Mouse (Mus musculus) lung, embryonic 16.5 days (tissue): ENCODE measurements around the gene Mta3. TPM values are rescaled to one million over a fixed set of nuclear protein-coding genes. Genes with fewer than 3 reads are reported as not detected.

Experiments used
- ATAC-seq: fragments of 200-750 bp; cut with Nextera tagmentation; 2 replicates; pipeline ENCODE4 v1.8.0; 2017; ENCODE audit warnings: low read depth, mild to moderate bottlenecking, moderate library complexity
- H3K27ac ChIP-seq: fragments of 300-500 bp; sonication (generic); 2 replicates; pipeline ENCODE4 v1.5.1; 2014; ENCODE audit warnings: mild to moderate bottlenecking, control low read depth, low read length
- H3K27me3 ChIP-seq: fragments of 300-500 bp; sonication (generic); 2 replicates; pipeline ENCODE4 v1.6.1; 2014; ENCODE audit warnings: low read depth, low read length, mixed read lengths; ENCODE audit not compliant: control insufficient read depth, insufficient read depth
- H3K36me3 ChIP-seq: fragments of 300-500 bp; sonication (generic); 2 replicates; pipeline ENCODE4 v1.6.1; 2014; ENCODE audit warnings: low read length; ENCODE audit not compliant: control insufficient read depth, insufficient read depth
- H3K4me1 ChIP-seq: fragments of 300-500 bp; sonication (generic); replicated peaks from 2 replicates; pipeline ENCODE4 v1.6.1; 2014; ENCODE audit warnings: low read length, mixed read lengths; ENCODE audit not compliant: control insufficient read depth, insufficient read depth
- H3K4me2 ChIP-seq: fragments of 300-500 bp; sonication (generic); 2 replicates; pipeline ENCODE4 v1.6.1; 2014; ENCODE audit warnings: low read depth, low read length, control low read depth
- H3K4me3 ChIP-seq: fragments of 300-500 bp; sonication (generic); 2 replicates; pipeline ENCODE4 v1.5.1; 2014; ENCODE audit warnings: mild to moderate bottlenecking, low read length, control low read depth
- H3K9ac ChIP-seq: fragments of 300-500 bp; sonication (generic); 2 replicates; pipeline ENCODE4 v1.6.1; 2014; ENCODE audit warnings: low read length, control low read depth
- H3K9me3 ChIP-seq: fragments of 300-500 bp; sonication (generic); 2 replicates; pipeline ENCODE4 v1.6.1; 2016; ENCODE audit warnings: low read length; ENCODE audit not compliant: control insufficient read depth
- WGBS: fragments of 180-500 bp; shearing (Covaris S2); extraction: QIAGEN DNeasy Blood & Tissue Kit; methylation state at CpG from one replicate; pipeline ENCODE4 v1.1.7; 2014; 5-methylcytosine and 5-hydroxymethylcytosine counted together
- polyA plus RNA-seq: library from polyadenylated mRNA; unstranded; fragments of >200 nt; fragmentation: Nextera tagmentation; extraction: Ambion mirVana; gene quantifications from 2 replicates; pipeline ENCODE4 v1.2.1, GENCODE M21; 2015

Gene Mta3
- polyA plus RNA-seq, 1 experiment from 2014 or later = 41.4 TPM

DNA sequence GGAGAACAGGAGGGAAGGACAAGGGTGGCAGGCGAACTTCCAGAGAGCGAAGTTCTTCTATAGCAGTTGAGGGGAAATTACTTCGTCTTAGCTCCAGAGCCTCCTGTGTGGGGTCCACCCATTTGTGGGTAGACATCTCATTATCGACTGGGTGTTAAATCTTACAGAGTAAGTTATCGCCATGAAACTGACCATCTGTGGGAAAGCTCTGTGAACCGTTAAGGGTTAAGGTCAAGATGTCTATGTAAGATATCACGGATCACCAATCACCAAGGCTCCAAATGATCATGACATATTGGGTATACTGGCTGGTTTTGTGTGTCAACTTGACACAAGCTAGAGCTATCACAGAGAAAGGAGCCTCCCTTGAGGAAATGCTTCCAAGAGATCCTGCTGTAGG is 21.5 kb upstream of the Mta3 start:
- H3K9me3 ChIP-seq = no peaks in the 10 kb centered on the region
- H3K27me3 ChIP-seq = no peaks in the 10 kb centered on the region
- H3K4me3 ChIP-seq = no peak overlapping the region
- H3K9ac ChIP-seq = no peak overlapping the region
- WGBS = 85% methylated on average over 7 of the region's 7 CpGs
- no peak overlapping the region for H3K4me2 ChIP-seq
- no peak overlapping the region for H3K27ac ChIP-seq
- no peak for ATAC-seq
- H3K4me1 ChIP-seq = no peaks in the 10 kb centered on the region
- H3K36me3 ChIP-seq = no peaks in the 10 kb centered on the region

DNA sequence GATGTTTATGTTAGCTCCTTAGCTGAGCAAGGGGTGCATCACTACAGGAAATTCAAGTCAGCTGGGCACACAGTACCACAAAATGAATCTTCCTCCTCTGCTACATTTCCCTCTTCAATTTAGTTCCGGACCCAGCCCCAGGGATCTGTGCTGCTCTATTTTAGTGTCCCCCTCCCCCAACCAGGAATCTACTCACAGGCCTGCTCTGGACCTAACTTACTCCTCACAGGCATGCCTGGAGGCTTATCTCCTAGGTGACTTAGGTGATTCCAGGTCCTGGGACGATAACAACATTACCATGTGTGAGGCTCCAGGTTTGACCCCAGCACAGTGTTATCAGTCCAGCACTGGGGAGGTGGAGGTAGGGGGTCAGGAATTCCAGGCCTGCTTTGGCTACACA is 15.5 kb upstream of the Mta3 start:
- no peaks in the 10 kb centered on the region for H3K36me3 ChIP-seq
- H3K27ac ChIP-seq = no peak overlapping the region
- H3K4me3 ChIP-seq = no peak overlapping the region
- H3K4me2 ChIP-seq = no peak overlapping the region
- no peak for ATAC-seq
- WGBS = 32% methylated on average over 2 of the region's 2 CpGs
- no peaks in the 10 kb centered on the region for H3K4me1 ChIP-seq
- H3K9ac ChIP-seq = no peak overlapping the region
- H3K9me3 ChIP-seq = no peaks in the 10 kb centered on the region
- no peaks in the 10 kb centered on the region for H3K27me3 ChIP-seq

- ATAC-seq = no peak
- Histone ChIP-seq H3K9me3 (no peaks in the 10 kb centered on the region), H3K9ac (no peak overlapping the region), H3K36me3 (no peaks in the 10 kb centered on the region), H3K4me3 (no peak overlapping the region), H3K27me3 (no peaks in the 10 kb centered on the region), H3K4me2 (no peak overlapping the region), H3K4me1 (no peaks in the 10 kb centered on the region), H3K27ac (no peak overlapping the region)
- 63% methylated on average over 4 of the region's 4 CpGs for WGBS
Measured at GRCm38 (mm10) chr17:83691379-83691778, 14.6 kb upstream of the Mta3 start.

GRCm38 (mm10) chr17:83693941-83694340 is 12.0 kb upstream of the Mta3 start:
- Histone ChIP-seq H3K27ac (no peak overlapping the region), H3K4me3 (no peak overlapping the region), H3K4me2 (no peak overlapping the region), H3K9me3 (no peaks in the 10 kb centered on the region), H3K27me3 (no peaks in the 10 kb centered on the region), H3K4me1 (no peaks in the 10 kb centered on the region), H3K9ac (no peak overlapping the region), H3K36me3 (no peaks in the 10 kb centered on the region)
- 60% methylated on average over 9 of the region's 9 CpGs for WGBS
- no peak for ATAC-seq

DNA sequence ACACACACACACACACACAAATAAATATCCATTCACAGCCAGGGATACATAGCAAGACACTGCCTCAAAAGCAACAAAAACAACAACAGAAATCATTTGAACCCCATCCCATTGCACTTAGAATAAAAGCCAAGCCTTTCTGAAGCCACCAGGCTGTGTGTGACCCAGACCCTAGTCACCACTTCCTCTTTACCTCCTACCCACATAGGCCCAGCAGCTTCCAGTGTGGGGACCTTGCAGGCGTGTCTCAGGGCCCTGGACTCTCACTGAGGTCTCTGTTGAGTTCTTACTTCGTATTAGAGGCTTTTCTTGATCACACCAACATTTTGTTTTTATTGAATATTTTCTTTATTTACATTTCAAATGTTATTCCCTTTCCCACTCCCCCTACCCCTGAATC is 10.2 kb upstream of the Mta3 start:
- no peaks in the 10 kb centered on the region for H3K4me1 ChIP-seq
- no peak for ATAC-seq
- no peaks in the 10 kb centered on the region for H3K36me3 ChIP-seq
- H3K4me3 ChIP-seq = no peak overlapping the region
- H3K27ac ChIP-seq = no peak overlapping the region
- no peaks in the 10 kb centered on the region for H3K27me3 ChIP-seq
- H3K9me3 ChIP-seq = no peaks in the 10 kb centered on the region
- H3K9ac ChIP-seq = no peak overlapping the region
- WGBS = 58% methylated on average over 2 of the region's 2 CpGs
- no peak overlapping the region for H3K4me2 ChIP-seq

- 70% methylated on average over 8 of the region's 8 CpGs for WGBS
Measured at GRCm38 (mm10) chr17:83699062-83699724, 6.8 kb upstream of the Mta3 start.

GRCm38 (mm10) chr17:83700125-83700524 is 5.8 kb upstream of the Mta3 start:
- peaks cover 5% of the 10 kb centered on the region; the same call in 1 of the 2 replicates for H3K4me1 ChIP-seq
- no peak overlapping the region for H3K4me3 ChIP-seq
- WGBS = 73% methylated on average over 9 of the region's 9 CpGs
- H3K4me2 ChIP-seq = no peak overlapping the region
- no peak overlapping the region for H3K27ac ChIP-seq
- no peaks in the 10 kb centered on the region for H3K36me3 ChIP-seq
- H3K27me3 ChIP-seq = no peaks in the 10 kb centered on the region
- ATAC-seq = no peak
- H3K9me3 ChIP-seq = no peaks in the 10 kb centered on the region
- no peak overlapping the region for H3K9ac ChIP-seq

More at GRCm38 (mm10) chr17:83699062-83699724, 6.8 kb upstream of the Mta3 start:
- Histone ChIP-seq H3K4me2 (no peak overlapping the region), H3K4me1 (no peaks in the 10 kb centered on the region), H3K9ac (no peak overlapping the region), H3K27ac (0 out of 2 replicates have a peak overlapping the region, but pooled peaks have one; percentile 0), H3K9me3 (no peaks in the 10 kb centered on the region), H3K27me3 (no peaks in the 10 kb centered on the region), H3K36me3 (no peaks in the 10 kb centered on the region), H3K4me3 (no peak overlapping the region)
- peak; percentile 79 for ATAC-seq

DNA sequence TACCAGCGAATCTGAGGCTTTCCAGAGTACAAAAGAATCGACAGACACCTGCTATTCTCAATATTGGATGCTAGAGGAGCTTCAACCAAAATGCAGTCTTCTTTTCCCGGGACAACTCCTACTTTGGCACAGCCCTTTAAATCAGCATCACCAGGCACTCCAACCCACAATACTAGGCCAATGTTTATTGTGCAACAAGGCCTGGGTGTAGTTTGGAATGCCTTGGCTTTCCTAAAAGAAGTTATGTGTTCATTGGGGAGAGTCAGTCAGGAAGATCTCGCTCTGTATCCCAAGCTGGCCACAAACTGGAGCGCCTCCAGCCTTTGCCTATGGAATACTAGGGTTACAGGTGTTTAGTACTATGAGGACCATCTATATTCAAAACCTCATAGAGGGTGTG is 1.5 kb upstream of the Mta3 start:
- H3K9ac ChIP-seq = no peak overlapping the region
- WGBS = 83% methylated on average over 5 of the region's 5 CpGs
- no peaks in the 10 kb centered on the region for H3K36me3 ChIP-seq
- ATAC-seq = no peak
- no peak overlapping the region for H3K4me3 ChIP-seq
- H3K4me2 ChIP-seq = no peak overlapping the region
- H3K4me1 ChIP-seq = peaks cover 18% of the 10 kb centered on the region
- H3K9me3 ChIP-seq = no peaks in the 10 kb centered on the region
- H3K27me3 ChIP-seq = no peaks in the 10 kb centered on the region
- no peak overlapping the region for H3K27ac ChIP-seq

- Histone ChIP-seq H3K27ac (peak overlapping the region; percentile 96), H3K27me3 (no peaks in the 10 kb centered on the region), H3K4me3 (peak overlapping the region; percentile 68), H3K9ac (peak overlapping the region; percentile 86), H3K36me3 (no peaks in the 10 kb centered on the region; the same call in 1 of the 2 replicates), H3K4me1 (peaks cover 18% of the 10 kb centered on the region), H3K4me2 (peak overlapping the region; percentile 88), H3K9me3 (no peaks in the 10 kb centered on the region)
- WGBS = 2% methylated on average over 37 of the region's 38 CpGs
- peak; percentile 72 for ATAC-seq
Measured at GRCm38 (mm10) chr17:83705352-83706115, 429 bp upstream of the Mta3 start.
